Mouse (Mus musculus) liver, embryonic 15.5 days (tissue): ENCODE results near the gene Ftl1-ps1. TPM values are rescaled to one million over a fixed set of nuclear protein-coding genes. Genes with fewer than 3 reads are reported as not detected.

Experiments
- ATAC-seq: fragments of 200-750 bp; cut with Nextera tagmentation; 2 replicates; pipeline ENCODE4 v1.8.0; 2017; ENCODE audit warnings: moderate number of reproducible peaks, mild to moderate bottlenecking, moderate library complexity; ENCODE audit not compliant: insufficient read depth
- H3K27ac ChIP-seq: fragments of 300-500 bp; sonication (generic); replicated peaks from 2 replicates; pipeline ENCODE4 v1.5.1; 2015; ENCODE audit warnings: mild to moderate bottlenecking, inconsistent platforms
- H3K27me3 ChIP-seq: fragments of 300-500 bp; sonication (generic); 2 replicates; pipeline ENCODE4 v1.6.1; 2015; ENCODE audit warnings: mild to moderate bottlenecking, inconsistent platforms
- H3K36me3 ChIP-seq: fragments of 300-500 bp; sonication (generic); replicated peaks from 2 replicates; pipeline ENCODE4 v1.6.1; 2015; ENCODE audit warnings: moderate library complexity, mild to moderate bottlenecking, inconsistent platforms
- H3K4me1 ChIP-seq: fragments of 300-500 bp; sonication (generic); replicated peaks from 2 replicates; pipeline ENCODE4 v1.6.1; 2015; ENCODE audit warnings: inconsistent platforms
- H3K4me2 ChIP-seq: fragments of 300-500 bp; sonication (generic); 2 replicates; pipeline ENCODE4 v1.6.1; 2015; ENCODE audit warnings: moderate library complexity, mild to moderate bottlenecking, inconsistent platforms
- H3K4me3 ChIP-seq: fragments of 300-500 bp; sonication (generic); replicated peaks from 2 replicates; pipeline ENCODE4 v1.5.1; 2015; ENCODE audit warnings: mild to moderate bottlenecking, inconsistent platforms
- H3K9ac ChIP-seq: fragments of 300-500 bp; sonication (generic); 2 replicates; pipeline ENCODE4 v1.6.1; 2015; ENCODE audit warnings: moderate library complexity, mild to moderate bottlenecking, inconsistent platforms
- H3K9me3 ChIP-seq: fragments of 300-500 bp; sonication (generic); replicated peaks from 2 replicates; pipeline ENCODE4 v1.6.1; 2016; ENCODE audit warnings: inconsistent platforms
- WGBS: fragments of 180-500 bp; shearing (Covaris S2); methylation state at CpG from one replicate; pipeline ENCODE4 v1.1.7; 2015; ENCODE audit warnings: mixed read lengths; ENCODE audit not compliant: insufficient replicate concordance; 5-methylcytosine and 5-hydroxymethylcytosine counted together
- microRNA counts: library from miRNA; unstranded; fragments of <30 nt; microRNA quantifications from one replicate; lab custom pipeline; 2016
- microRNA-seq: library from miRNA; unstranded; fragments of <30 nt; microRNA quantifications from one replicate; pipeline ENCODE4, GENCODE M21; 2016
- polyA plus RNA-seq: library from polyadenylated mRNA; unstranded; fragments of >200 nt; fragmentation: Nextera tagmentation; extraction: Ambion mirVana; gene quantifications from 2 replicates; pipeline ENCODE4 v1.2.1, GENCODE M21; 2015

The Ftl1-ps1 gene
- polyA plus RNA-seq, 1 experiment from 2014 or later, result 106 TPM

GRCm38 (mm10) chr13:74391156-74391555 lies 8.3 kb upstream of the Ftl1-ps1 start:
- Histone ChIP-seq H3K27ac (no peak overlapping the region), H3K4me2 (no peak overlapping the region), H3K27me3 (no peaks in the 10 kb centered on the region), H3K9ac (no peak overlapping the region), H3K4me3 (no peak overlapping the region), H3K4me1 (no peaks in the 10 kb centered on the region), H3K9me3 (no peaks in the 10 kb centered on the region), H3K36me3 (no peaks in the 10 kb centered on the region)
- 55% methylated on average over 2 of the region's 2 CpGs for WGBS
- ATAC-seq, result no peak

- Histone ChIP-seq H3K27ac (no peak overlapping the region), H3K9me3 (peaks cover 3% of the 10 kb centered on the region; the same call in 1 of the 2 replicates), H3K9ac (no peak overlapping the region), H3K4me2 (no peak overlapping the region), H3K4me1 (no peaks in the 10 kb centered on the region), H3K36me3 (no peaks in the 10 kb centered on the region), H3K4me3 (no peak overlapping the region), H3K27me3 (no peaks in the 10 kb centered on the region)
- ATAC-seq, result no peak
- WGBS, result 24% methylated on average over 19 of the region's 19 CpGs
These were observed 40.4 kb downstream of the Ftl1-ps1 start for GRCm38 (mm10) chr13:74439895-74440294.

MicroRNA genes within 50 kb of the gene (microRNA counts, 519-probe panel; counts per million panel counts)
- microRNA mmu-miR-692 (lab: Ali Mortazavi, UCI), result not detected

Small RNA genes within 50 kb of the gene (microRNA-seq; reads per million reads assigned to microRNA genes)
- gene Mir692-3, result not detected

Other genes with a start within 250 kb of the Ftl1-ps1 start
- 23.7 and 24.0 TPM in 2 replicates for gene Exoc3, start 191.0 kb upstream of the Ftl1-ps1 start, polyA plus RNA-seq
- gene Ahrr, start 107.4 kb upstream of the Ftl1-ps1 start, polyA plus RNA-seq, result 0.03 and 0.61 TPM in 2 replicates
- 65.9 and 69.8 TPM in 2 replicates for gene Pdcd6, start 82.1 kb upstream of the Ftl1-ps1 start, polyA plus RNA-seq
- 151 and 167 TPM in 2 replicates for gene Sdha, start 49.4 kb upstream of the Ftl1-ps1 start, polyA plus RNA-seq
- 17.2 and 18.4 TPM in 2 replicates for gene Ccdc127, start 49.4 kb upstream of the Ftl1-ps1 start, polyA plus RNA-seq
- not detected in 2 replicates for gene Lrrc14b, start 35.7 kb upstream of the Ftl1-ps1 start, polyA plus RNA-seq
- gene Zfp72, start 8.9 kb upstream of the Ftl1-ps1 start, polyA plus RNA-seq, result 0.79 and 0.85 TPM in 2 replicates
- 7.3 and 8.2 TPM in 2 replicates for gene Zfp825, start 94.3 kb downstream of the Ftl1-ps1 start, polyA plus RNA-seq
- gene Erap1, start 239.9 kb downstream of the Ftl1-ps1 start, polyA plus RNA-seq, result 15.7 and 18.8 TPM in 2 replicates